Mouse (Mus musculus) embryonic facial prominence, embryonic 10.5 days (tissue): ENCODE measurements around the gene Fhad1. TPM values are rescaled to one million over a fixed set of nuclear protein-coding genes. Genes with fewer than 3 reads are reported as not detected.

Experiments
- DNase-seq: peaks from one replicate; pipeline ENCODE4 v3.0.0-alpha.2; 2017; ENCODE audit warnings: low spot score
- H3K27ac ChIP-seq: fragments of 300-500 bp; sonication (generic); replicated peaks from 2 replicates; pipeline ENCODE4 v1.5.1; 2016; ENCODE audit warnings: mild to moderate bottlenecking
- H3K27me3 ChIP-seq: fragments of 300-500 bp; sonication (generic); replicated peaks from 2 replicates; pipeline ENCODE4 v1.6.1; 2016; ENCODE audit warnings: low read depth, mild to moderate bottlenecking; ENCODE audit not compliant: poor library complexity, severe bottlenecking
- H3K36me3 ChIP-seq: fragments of 300-500 bp; sonication (generic); replicated peaks from 2 replicates; pipeline ENCODE4 v1.6.1; 2016; ENCODE audit warnings: mild to moderate bottlenecking, moderate library complexity
- H3K4me1 ChIP-seq: fragments of 300-500 bp; sonication (generic); 2 replicates; pipeline ENCODE4 v1.6.1; 2016
- H3K4me3 ChIP-seq: fragments of 300-500 bp; sonication (generic); 2 replicates; pipeline ENCODE4 v1.5.1; 2016; ENCODE audit warnings: mild to moderate bottlenecking, moderate library complexity
- H3K9me3 ChIP-seq: fragments of 300-500 bp; sonication (generic); 2 replicates; pipeline ENCODE4 v1.6.1; 2016; ENCODE audit warnings: mild to moderate bottlenecking
- WGBS: fragments of 180-500 bp; shearing (Covaris S2); methylation state at CpG from one replicate; pipeline ENCODE4 v1.1.7; 2016; 5-methylcytosine and 5-hydroxymethylcytosine counted together
- polyA plus RNA-seq: library from polyadenylated mRNA; unstranded; fragments of >200 nt; fragmentation: Nextera tagmentation; extraction: Ambion mirVana; gene quantifications from 2 replicates; pipeline ENCODE4 v1.2.1, GENCODE M21; 2016

The Fhad1 gene
- polyA plus RNA-seq, 1 experiment from 2014 or later: 0.50 TPM

DNA sequence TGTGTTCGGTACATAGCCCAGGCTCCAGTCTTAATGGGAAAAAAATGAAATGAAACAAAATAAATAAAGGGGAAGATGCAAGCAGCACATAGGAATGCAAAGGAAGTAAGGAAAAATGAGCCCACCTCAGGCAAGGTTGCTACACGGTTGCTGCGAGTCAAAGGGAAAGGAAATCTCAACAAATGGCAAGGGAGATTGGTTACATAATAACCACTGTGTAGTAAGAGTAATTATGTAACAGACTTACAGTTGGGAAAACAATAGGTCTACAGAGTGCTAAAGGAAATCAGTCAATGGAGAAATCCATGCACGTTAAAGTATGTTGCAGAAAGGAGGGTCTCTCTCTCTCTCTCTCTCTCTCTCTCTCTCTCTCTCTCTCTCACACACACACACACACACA is 55.3 kb downstream of the Fhad1 start:
- H3K27me3 ChIP-seq: 0 out of 2 replicates have a peak, but pooled peaks cover 3% of the 10 kb centered on the region
- no peak for DNase-seq
- no peaks in the 10 kb centered on the region for H3K36me3 ChIP-seq
- H3K27ac ChIP-seq: no peak overlapping the region
- H3K4me1 ChIP-seq: peaks cover 33% of the 10 kb centered on the region
- 73% methylated on average over 4 of the region's 4 CpGs for WGBS
- H3K9me3 ChIP-seq: peaks cover 8% of the 10 kb centered on the region; the same call in 1 of the 2 replicates
- H3K4me3 ChIP-seq: no peak overlapping the region

DNA sequence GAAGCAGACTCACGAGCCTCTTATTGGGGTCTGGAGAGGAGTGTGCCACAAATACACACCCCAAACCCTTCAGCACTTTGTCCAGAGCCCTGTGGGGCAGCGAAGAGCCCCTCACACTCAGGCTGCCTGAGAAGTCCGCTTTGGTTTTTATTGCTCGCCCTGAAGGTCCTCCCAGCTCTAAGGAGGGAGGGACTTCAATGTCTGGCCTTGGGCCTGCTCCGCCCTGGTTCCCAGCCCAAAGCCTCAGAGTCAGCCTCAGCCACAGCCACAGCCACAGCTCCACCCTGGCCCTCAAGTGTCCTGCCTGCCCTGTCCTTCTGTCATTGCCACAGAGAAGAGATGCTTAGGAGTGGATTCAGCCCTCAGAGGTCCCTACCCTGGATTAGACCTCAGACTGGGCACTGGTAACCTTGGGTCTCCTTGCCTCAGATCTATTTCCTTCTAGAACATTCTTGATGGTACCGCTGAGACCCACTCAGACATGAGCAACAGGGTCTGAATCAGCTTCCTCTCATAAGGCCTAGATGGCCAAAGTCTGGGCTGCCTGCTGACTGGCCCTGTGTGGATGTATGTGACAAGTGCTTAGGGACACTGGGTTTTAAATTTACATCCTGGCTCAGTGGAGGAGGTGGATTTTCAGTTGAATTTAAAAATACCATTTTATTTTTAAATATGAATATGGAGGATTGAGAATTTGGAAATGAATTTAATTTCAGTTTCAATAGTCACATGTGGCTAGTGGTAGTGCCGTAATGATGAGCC is 56.1 kb downstream of the Fhad1 start:
- H3K27me3 ChIP-seq: peaks cover 4% of the 10 kb centered on the region; the same call in 1 of the 2 replicates
- H3K4me1 ChIP-seq: peaks cover 34% of the 10 kb centered on the region
- no peaks in the 10 kb centered on the region for H3K36me3 ChIP-seq
- no peak overlapping the region for H3K4me3 ChIP-seq
- 0 out of 2 replicates have a peak overlapping the region, but pooled peaks have one; percentile 12 for H3K27ac ChIP-seq
- no peak for DNase-seq
- WGBS: 58% methylated on average over 7 of the region's 7 CpGs
- H3K9me3 ChIP-seq: peaks cover 8% of the 10 kb centered on the region; the same call in 1 of the 2 replicates

DNA sequence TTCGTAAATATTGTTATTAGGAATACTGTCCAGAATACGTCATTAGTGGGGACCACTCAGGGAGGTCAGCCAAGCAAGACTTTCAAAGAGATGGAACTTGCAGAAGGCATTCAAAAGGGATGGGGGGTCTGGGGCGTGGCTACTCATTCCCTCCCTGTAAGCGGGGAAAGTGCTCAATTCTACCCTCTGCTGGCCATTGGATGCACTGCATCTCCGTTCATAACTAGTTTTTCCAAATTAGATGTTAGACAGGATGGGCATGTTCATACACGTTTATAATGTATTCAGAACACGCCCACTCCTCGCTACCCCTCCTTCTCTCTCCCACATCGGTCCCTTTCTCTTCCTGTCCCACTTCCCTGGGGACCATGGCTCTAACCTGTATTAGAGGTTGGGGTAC is 56.7 kb downstream of the Fhad1 start:
- H3K9me3 ChIP-seq: peaks cover 8% of the 10 kb centered on the region; the same call in 1 of the 2 replicates
- no peak overlapping the region for H3K27ac ChIP-seq
- H3K4me1 ChIP-seq: peaks cover 34% of the 10 kb centered on the region
- H3K36me3 ChIP-seq: no peaks in the 10 kb centered on the region
- H3K4me3 ChIP-seq: no peak overlapping the region
- H3K27me3 ChIP-seq: peaks cover 4% of the 10 kb centered on the region; the same call in 1 of the 2 replicates
- 8% methylated on average over 9 of the region's 9 CpGs for WGBS
- peak; percentile 83 for DNase-seq

DNA sequence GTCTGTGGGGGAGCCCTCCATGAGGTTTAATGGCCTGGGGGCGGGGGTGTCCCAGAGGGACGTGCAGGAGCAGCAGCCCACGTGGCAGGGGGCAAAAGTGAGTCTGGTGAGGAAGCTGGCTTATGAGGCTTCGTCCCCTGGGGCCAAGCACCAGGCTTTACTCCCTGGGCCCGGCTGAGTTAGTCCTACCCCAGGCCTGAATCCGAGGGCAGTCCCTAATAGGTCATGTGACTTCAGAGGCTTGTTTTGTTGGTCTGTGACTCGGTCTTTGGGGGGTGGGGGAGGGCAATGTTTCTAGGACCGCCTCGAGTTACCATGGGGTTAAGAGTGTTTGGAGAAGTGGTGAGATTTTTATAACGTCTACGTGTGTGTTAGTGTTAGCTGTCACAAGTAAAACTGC is 57.1 kb downstream of the Fhad1 start:
- peaks cover 4% of the 10 kb centered on the region; the same call in 1 of the 2 replicates for H3K27me3 ChIP-seq
- H3K4me3 ChIP-seq: no peak overlapping the region
- WGBS: 42% methylated on average over 11 of the region's 11 CpGs
- DNase-seq: no peak
- H3K9me3 ChIP-seq: peaks cover 8% of the 10 kb centered on the region; the same call in 1 of the 2 replicates
- no peaks in the 10 kb centered on the region for H3K36me3 ChIP-seq
- H3K27ac ChIP-seq: no peak overlapping the region
- peaks cover 36% of the 10 kb centered on the region for H3K4me1 ChIP-seq

DNA sequence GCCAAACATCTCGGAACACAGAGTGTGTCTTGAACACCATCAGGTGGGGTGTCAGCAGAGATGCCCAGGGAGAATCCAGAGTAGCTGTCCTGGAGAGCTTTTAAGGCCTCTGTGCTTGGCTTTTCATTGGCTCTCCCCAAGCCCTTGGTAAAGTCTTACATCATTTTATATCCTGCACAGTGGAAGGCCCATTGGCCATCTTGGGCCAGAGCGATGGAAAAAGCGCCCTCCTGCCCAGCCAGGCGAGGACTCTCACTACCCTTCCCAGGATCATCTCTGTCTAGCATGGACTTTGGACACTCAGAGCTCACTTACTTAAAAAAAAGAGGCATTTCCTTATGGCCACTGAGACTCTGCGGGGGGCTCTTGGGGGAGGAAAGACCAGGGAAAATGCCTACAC is 58.0 kb downstream of the Fhad1 start:
- H3K4me3 ChIP-seq: no peak overlapping the region
- H3K4me1 ChIP-seq: peaks cover 43% of the 10 kb centered on the region
- H3K36me3 ChIP-seq: no peaks in the 10 kb centered on the region
- no peak for DNase-seq
- H3K27ac ChIP-seq: no peak overlapping the region
- H3K9me3 ChIP-seq: peaks cover 7% of the 10 kb centered on the region; the same call in 1 of the 2 replicates
- 86% methylated on average over 5 of the region's 5 CpGs for WGBS
- H3K27me3 ChIP-seq: peaks cover 4% of the 10 kb centered on the region; the same call in 1 of the 2 replicates

DNA sequence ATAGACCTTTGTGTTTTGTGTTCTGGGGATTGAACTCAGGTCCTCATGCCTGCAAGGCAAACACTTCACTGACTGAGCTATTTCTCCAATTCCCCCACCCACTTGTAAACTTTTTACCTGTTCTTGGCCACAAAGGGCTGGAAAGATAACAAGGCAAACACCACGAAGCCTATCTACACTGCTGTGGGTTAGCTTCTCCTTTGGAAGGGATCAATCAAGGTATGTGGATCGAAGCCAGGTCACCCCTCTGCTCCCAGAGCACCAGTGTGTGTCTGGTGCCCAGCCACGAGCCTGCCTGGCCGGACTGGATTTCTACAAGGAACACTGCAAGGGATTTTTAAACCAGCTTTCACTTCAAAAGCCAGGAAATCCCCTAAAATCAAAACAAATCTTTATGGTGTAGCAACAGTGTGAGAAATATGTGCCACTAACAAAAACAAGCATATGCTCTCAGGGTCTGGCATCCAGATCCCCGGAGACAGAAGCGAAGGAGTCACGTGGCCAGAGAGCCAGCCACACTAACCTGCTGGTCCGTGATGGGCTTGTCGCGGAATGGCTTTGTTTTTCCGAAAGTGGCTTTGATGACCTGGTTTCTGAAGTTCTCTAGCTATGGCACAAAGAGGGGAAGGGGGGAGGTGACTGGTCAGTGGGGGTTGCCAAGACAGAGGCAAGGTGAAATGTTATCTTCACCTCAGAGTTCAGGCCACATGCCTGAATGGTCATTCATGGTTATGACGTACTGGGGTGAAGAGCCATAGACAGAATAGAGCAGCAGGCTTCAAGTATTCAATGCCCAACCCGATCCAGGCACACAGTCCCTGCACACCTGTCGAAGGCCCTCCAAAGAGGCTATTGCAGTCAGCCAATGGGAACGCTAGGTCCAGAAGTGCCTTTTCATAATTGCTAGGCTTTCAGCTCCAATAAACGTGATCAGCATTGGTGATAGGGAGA is 59.8 kb downstream of the Fhad1 start:
- Histone ChIP-seq H3K27ac (no peak overlapping the region), H3K27me3 (peaks cover 4% of the 10 kb centered on the region), H3K9me3 (no peaks in the 10 kb centered on the region), H3K4me1 (peaks cover 43% of the 10 kb centered on the region), H3K36me3 (no peaks in the 10 kb centered on the region), H3K4me3 (no peak overlapping the region)
- WGBS: 73% methylated on average over 16 of the region's 16 CpGs
- DNase-seq: no peak

DNA sequence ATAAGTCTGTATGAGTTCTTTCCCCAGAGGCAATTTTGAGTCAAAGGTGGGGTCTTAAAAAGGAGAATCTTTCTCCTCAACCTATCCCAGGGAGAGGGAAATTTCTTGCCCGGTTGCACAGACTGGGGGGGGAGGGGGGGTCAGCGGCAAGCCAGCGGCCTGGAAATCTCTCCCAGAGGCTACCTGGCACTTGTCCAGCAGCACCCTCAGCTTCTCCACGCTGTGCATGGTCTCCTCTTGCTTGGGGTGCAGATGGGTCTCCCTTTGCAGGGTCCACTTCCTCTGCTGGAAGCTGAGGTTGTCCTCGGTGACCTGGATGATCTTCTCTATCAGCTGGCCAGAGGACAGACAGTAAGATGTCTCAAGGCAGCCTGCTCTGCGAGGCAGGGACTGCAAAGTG is 61.0 kb downstream of the Fhad1 start:
- Histone ChIP-seq H3K27me3 (peaks cover 4% of the 10 kb centered on the region), H3K4me3 (no peak overlapping the region), H3K36me3 (no peaks in the 10 kb centered on the region), H3K9me3 (no peaks in the 10 kb centered on the region), H3K4me1 (peaks cover 42% of the 10 kb centered on the region), H3K27ac (0 out of 2 replicates have a peak overlapping the region, but pooled peaks have one; percentile 26)
- 79% methylated on average over 6 of the region's 6 CpGs for WGBS
- no peak for DNase-seq

DNA sequence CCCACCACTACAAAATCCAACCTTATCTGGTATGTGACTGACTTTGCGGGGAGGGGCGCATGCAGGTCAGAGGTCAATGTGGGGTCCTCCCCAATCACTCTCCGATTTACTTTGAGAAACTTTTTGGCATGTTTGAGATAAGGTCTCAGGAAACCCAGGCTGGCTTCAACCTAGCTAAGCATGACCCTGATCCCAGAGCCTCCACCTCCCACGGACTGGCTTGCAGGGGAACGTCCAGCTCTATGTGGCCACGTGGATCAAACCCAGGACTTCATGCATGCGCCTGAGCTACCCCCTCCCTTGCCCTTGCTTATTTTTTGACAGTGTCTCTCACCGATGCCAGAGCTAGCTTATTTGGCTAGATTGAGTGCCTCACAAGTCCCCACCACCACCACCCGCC is 61.6 kb downstream of the Fhad1 start:
- H3K4me3 ChIP-seq: no peak overlapping the region
- H3K27ac ChIP-seq: no peak overlapping the region
- H3K4me1 ChIP-seq: peaks cover 37% of the 10 kb centered on the region
- H3K36me3 ChIP-seq: no peaks in the 10 kb centered on the region
- H3K9me3 ChIP-seq: no peaks in the 10 kb centered on the region
- 80% methylated on average over 9 of the region's 9 CpGs for whole genome bisulfite sequencing
- DNase-seq: no peak
- H3K27me3 ChIP-seq: peaks cover 4% of the 10 kb centered on the region

DNA sequence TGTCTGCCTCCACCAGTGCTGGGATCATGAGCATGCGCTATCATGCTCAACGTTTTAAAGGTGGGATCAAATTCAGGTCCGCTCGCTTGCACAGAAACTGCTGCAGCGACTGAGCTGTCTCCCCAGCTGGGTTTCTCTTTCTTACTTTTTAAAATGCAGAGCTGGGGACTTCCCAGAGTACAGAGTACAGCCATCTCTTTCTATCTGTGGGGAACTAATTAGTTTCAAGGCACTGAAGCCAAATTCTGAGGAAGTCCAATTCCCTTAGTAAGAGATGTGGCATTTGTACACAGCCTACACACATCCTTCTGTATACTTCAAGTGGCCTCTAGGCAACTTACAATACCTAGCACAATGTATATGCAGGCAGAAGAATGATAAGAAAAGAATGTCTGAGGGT is 62.1 kb downstream of the Fhad1 start:
- peaks cover 32% of the 10 kb centered on the region for H3K4me1 ChIP-seq
- no peak overlapping the region for H3K27ac ChIP-seq
- H3K27me3 ChIP-seq: peaks cover 4% of the 10 kb centered on the region
- DNase-seq: no peak
- WGBS: 72% methylated on average over 5 of the region's 5 CpGs
- H3K4me3 ChIP-seq: no peak overlapping the region
- H3K9me3 ChIP-seq: no peaks in the 10 kb centered on the region
- H3K36me3 ChIP-seq: no peaks in the 10 kb centered on the region

DNA sequence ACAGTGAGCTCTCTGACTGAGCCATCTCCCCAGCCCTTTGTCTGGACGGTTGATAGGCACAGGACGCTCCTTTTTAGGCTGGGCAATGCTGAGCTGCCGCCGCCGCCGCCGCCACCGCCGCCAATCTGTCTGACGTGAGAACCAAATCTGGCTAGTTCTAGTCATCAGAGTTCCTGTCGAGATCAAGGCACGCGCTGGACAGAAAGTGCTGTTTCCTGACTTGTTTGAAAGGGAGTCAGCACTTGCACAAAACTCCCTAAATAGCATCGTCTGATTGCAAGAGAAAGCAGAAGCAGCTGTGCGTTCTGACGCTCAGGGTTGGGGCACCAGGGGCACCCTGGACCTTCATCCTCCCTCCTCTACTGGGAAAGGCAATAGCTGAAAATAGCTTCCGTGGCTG is 62.8 kb downstream of the Fhad1 start:
- H3K36me3 ChIP-seq: no peaks in the 10 kb centered on the region
- peak; percentile 33 for DNase-seq
- no peaks in the 10 kb centered on the region for H3K9me3 ChIP-seq
- peaks cover 25% of the 10 kb centered on the region for H3K4me1 ChIP-seq
- no peak overlapping the region for H3K4me3 ChIP-seq
- WGBS: 69% methylated on average over 17 of the region's 17 CpGs
- H3K27me3 ChIP-seq: peaks cover 4% of the 10 kb centered on the region
- H3K27ac ChIP-seq: 0 out of 2 replicates have a peak overlapping the region, but pooled peaks have one; percentile 0

DNA sequence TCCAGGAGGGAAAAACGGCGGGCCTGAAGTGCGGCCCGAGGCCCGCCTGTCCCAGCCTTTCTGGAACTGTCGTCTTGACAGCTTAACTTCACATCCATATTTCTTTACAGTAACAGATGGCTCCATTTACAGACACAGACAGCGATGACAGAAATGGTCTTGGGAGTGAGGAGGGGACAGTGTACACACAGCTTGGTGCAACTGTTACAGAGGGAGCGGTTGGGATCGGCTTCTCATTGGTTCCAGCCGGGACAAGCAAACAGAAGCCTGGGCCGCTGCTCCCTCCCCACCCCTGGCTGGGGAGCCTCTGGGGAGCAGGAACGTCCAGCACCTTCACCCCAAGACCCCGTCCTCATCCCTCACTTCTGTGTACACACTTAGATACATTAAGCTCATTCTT is 65.4 kb downstream of the Fhad1 start:
- DNase-seq: no peak
- 0 out of 2 replicates have a peak, but pooled peaks cover 1% of the 10 kb centered on the region for H3K9me3 ChIP-seq
- H3K4me1 ChIP-seq: peaks cover 14% of the 10 kb centered on the region
- no peak overlapping the region for H3K4me3 ChIP-seq
- no peak overlapping the region for H3K27ac ChIP-seq
- 81% methylated on average over 13 of the region's 13 CpGs for WGBS
- no peaks in the 10 kb centered on the region for H3K36me3 ChIP-seq
- H3K27me3 ChIP-seq: peaks cover 2% of the 10 kb centered on the region

DNA sequence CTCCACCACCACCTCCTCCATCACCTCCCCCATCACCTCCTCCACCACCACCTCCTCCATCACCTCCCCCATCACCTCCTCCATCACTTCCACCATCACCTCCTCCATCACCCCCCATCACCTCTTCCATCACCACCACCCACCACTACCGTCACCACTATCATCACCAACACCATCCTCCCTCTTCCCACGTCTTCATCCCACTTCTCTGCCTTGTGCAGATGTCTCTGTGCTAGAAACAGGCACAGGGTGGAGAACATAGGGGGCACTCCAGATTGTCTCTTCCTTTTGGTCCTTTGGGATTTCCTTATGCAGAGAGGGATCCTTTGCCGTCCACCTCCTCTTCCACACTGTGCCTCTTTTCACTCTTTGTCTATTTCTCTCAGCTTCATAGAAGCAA is 66.1 kb downstream of the Fhad1 start:
- DNase-seq: no peak
- Histone ChIP-seq H3K27ac (no peak overlapping the region), H3K36me3 (no peaks in the 10 kb centered on the region), H3K9me3 (peaks cover 6% of the 10 kb centered on the region; the same call in 1 of the 2 replicates), H3K27me3 (no peaks in the 10 kb centered on the region; the same call in 1 of the 2 replicates), H3K4me3 (no peak overlapping the region), H3K4me1 (peaks cover 10% of the 10 kb centered on the region)
- WGBS: 88% methylated on average over 3 of the region's 3 CpGs
